Mouse (Mus musculus): Measurements from ENCODE around the gene Arhgef28. TPM values are rescaled to one million over a fixed set of nuclear protein-coding genes. Genes with fewer than 3 reads are reported as not detected.
A peak's percentile ranks its signal among the peaks of the same experiment; 100 is the strongest.

Gene Arhgef28
- polyA plus RNA-seq, 1 experiment from 2014 or later = 26.1 TPM

DNA sequence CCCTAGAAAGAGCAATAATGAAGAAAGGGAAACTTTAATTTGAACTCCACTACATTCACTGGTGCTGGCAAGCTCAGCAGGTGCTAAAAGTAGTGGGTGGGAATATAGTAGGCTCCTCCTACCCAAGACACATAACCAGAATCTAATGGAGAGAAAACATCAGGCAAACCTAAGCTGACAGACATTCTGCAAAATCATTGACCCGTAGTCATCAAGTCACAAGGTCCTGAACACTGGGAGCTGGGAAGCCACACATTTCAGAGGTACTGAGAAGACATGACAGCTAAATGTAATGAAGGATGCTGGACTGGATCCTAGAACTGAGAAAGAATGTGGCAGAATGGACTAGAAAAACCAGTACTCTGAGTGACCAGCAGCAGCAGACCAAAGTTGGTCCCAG lies 24.3 kb upstream of the Arhgef28 start:
- H3K9me3 ChIP-seq (ENCODE audit: control insufficient read depth, low read length) = no peaks in the 10 kb centered on the region
- H3K4me2 ChIP-seq (replicated peaks) = no peak overlapping the region
- no peaks in the 10 kb centered on the region for H3K4me1 ChIP-seq (replicated peaks; ENCODE audit: control insufficient read depth, insufficient read depth, low read length)
- no peak overlapping the region for H3K4me3 ChIP-seq (replicated peaks; ENCODE audit: low read length)
- no peaks in the 10 kb centered on the region for H3K36me3 ChIP-seq (replicated peaks; ENCODE audit: control insufficient read depth, insufficient read depth)
- no peak overlapping the region for H3K27ac ChIP-seq
- DNase-seq (ENCODE audit: low spot score) = no peak
- WGBS = 84% methylated on average over 1 of the region's 1 CpGs
- ATAC-seq (ENCODE audit: low FRiP score) = no peak
- no peak overlapping the region for H3K9ac ChIP-seq
- no peaks in the 10 kb centered on the region for H3K27me3 ChIP-seq (ENCODE audit: control insufficient read depth, insufficient read depth, low read length)

DNA sequence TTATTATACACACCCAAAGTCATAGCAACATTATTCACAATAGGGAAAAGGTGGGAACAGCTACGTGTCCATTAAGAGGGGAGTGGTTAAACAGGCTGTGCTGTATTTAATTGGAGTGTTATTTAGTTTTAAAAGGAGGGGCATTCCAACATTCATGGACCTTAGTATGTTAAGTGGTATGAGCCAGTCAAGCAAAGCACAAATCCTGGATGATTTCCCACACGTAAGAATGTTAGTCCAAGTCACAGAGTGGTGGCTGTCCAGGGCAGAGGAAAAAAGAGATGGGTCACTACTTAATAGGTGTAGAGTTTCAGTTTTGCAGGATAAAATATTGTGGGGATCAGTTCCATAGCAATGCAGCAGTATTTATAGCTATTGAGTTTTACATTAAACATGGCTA lies 20.0 kb upstream of the Arhgef28 start:
- ATAC-seq (ENCODE audit: low FRiP score) (no peak), DNase-seq (ENCODE audit: low spot score) (no peak)
- Histone ChIP-seq H3K9me3 (ENCODE audit: control insufficient read depth, low read length) (no peaks in the 10 kb centered on the region), H3K36me3 (replicated peaks; ENCODE audit: control insufficient read depth, insufficient read depth) (no peaks in the 10 kb centered on the region), H3K4me2 (replicated peaks) (no peak overlapping the region), H3K9ac (no peak overlapping the region), H3K4me3 (replicated peaks; ENCODE audit: low read length) (no peak overlapping the region), H3K27ac (no peak overlapping the region), H3K4me1 (replicated peaks; ENCODE audit: control insufficient read depth, insufficient read depth, low read length) (no peaks in the 10 kb centered on the region), H3K27me3 (ENCODE audit: control insufficient read depth, insufficient read depth, low read length) (no peaks in the 10 kb centered on the region)
- 76% methylated on average over 2 of the region's 2 CpGs for WGBS

DNA sequence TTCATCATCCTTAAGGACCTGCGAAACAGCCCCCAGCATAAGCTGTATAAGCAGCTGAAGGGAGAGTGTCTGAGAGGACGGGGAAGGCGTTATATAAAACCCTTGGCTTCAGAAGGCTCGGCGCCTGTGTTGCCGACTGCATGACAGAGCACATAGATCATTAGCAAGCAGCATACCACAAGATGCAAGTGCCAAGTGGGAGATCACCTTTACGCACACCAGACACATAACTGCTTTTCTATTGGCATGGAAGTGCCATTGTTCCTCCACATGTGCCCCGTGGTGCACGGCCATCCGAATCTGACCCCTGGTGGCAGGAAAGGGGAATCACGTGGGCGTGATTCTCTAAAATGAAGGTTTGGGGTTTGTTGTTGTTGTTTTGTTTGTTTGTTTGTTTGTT lies 16.6 kb upstream of the Arhgef28 start:
- Histone ChIP-seq H3K4me1 (replicated peaks; ENCODE audit: control insufficient read depth, insufficient read depth, low read length) (no peaks in the 10 kb centered on the region), H3K9me3 (ENCODE audit: control insufficient read depth, low read length) (no peaks in the 10 kb centered on the region), H3K4me3 (replicated peaks; ENCODE audit: low read length) (no peak overlapping the region), H3K4me2 (replicated peaks) (0 out of 2 replicates have a peak overlapping the region, but pooled peaks have one; percentile 13), H3K27ac (no peak overlapping the region), H3K27me3 (ENCODE audit: control insufficient read depth, insufficient read depth, low read length) (no peaks in the 10 kb centered on the region), H3K36me3 (replicated peaks; ENCODE audit: control insufficient read depth, insufficient read depth) (no peaks in the 10 kb centered on the region), H3K9ac (no peak overlapping the region)
- ATAC-seq (ENCODE audit: low FRiP score) = peak; percentile 62; the same call in 1 of the 2 replicates
- WGBS = 30% methylated on average over 12 of the region's 12 CpGs
- DNase-seq (ENCODE audit: low spot score) = peak; percentile 47

DNA sequence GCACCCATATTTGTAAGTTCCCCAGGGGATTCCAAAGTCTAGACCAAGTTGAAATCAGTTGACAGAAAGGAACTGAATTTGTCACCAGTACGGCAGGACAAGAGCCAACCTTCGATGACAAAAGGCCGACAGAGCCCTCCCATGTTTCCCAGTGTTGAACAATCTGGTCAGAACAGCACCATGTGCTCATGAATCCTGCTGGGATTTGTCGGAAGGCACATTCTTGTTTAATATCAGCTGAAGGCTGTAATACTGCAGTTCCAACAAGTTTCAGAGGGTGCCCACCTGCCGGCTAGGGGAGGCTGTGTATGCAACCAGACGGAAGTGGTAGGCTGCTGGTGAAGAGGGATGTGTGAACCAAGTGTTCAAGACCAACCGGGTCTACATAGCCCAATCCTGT lies 3.9 kb upstream of the Arhgef28 start:
- Histone ChIP-seq H3K9me3 (ENCODE audit: control insufficient read depth, low read length) (no peaks in the 10 kb centered on the region), H3K4me3 (replicated peaks; ENCODE audit: low read length) (no peak overlapping the region), H3K4me2 (replicated peaks) (no peak overlapping the region), H3K4me1 (replicated peaks; ENCODE audit: control insufficient read depth, insufficient read depth, low read length) (0 out of 2 replicates have a peak, but pooled peaks cover 5% of the 10 kb centered on the region), H3K36me3 (replicated peaks; ENCODE audit: control insufficient read depth, insufficient read depth) (no peaks in the 10 kb centered on the region), H3K27ac (no peak overlapping the region), H3K27me3 (ENCODE audit: control insufficient read depth, insufficient read depth, low read length) (peaks cover 4% of the 10 kb centered on the region; the same call in 1 of the 2 replicates), H3K9ac (no peak overlapping the region)
- no peak for ATAC-seq (ENCODE audit: low FRiP score)
- no peak for DNase-seq (ENCODE audit: low spot score)
- WGBS = 82% methylated on average over 7 of the region's 7 CpGs

DNA sequence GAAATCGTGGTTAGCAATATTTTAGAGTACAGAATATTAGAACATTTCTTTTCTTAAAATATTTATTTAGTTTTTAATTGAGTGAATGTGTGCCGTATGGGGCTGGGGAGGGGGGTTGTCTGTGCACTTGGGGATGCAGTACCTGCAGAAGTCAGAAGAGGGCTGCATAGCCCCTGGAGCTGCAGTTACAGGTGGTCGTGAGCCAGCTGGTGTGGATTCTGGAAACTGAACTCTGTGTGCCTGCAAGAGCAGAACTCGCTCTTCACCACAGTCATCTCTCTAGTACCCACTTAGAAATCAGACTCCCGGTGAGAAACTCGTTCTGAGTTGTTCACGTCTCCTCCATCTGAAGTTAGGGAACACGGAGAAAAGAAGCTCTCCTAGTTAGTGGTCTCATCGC lies 2.6 kb upstream of the Arhgef28 start:
- H3K4me3 ChIP-seq (replicated peaks; ENCODE audit: low read length) = no peak overlapping the region
- peaks cover 4% of the 10 kb centered on the region; the same call in 1 of the 2 replicates for H3K27me3 ChIP-seq (ENCODE audit: control insufficient read depth, insufficient read depth, low read length)
- H3K4me1 ChIP-seq (replicated peaks; ENCODE audit: control insufficient read depth, insufficient read depth, low read length) = 0 out of 2 replicates have a peak, but pooled peaks cover 5% of the 10 kb centered on the region
- WGBS = 42% methylated on average over 9 of the region's 9 CpGs
- no peaks in the 10 kb centered on the region for H3K9me3 ChIP-seq (ENCODE audit: control insufficient read depth, low read length)
- H3K27ac ChIP-seq = no peak overlapping the region
- H3K9ac ChIP-seq = no peak overlapping the region
- H3K4me2 ChIP-seq (replicated peaks) = no peak overlapping the region
- no peak for DNase-seq (ENCODE audit: low spot score)
- no peaks in the 10 kb centered on the region for H3K36me3 ChIP-seq (replicated peaks; ENCODE audit: control insufficient read depth, insufficient read depth)
- no peak for ATAC-seq (ENCODE audit: low FRiP score)

DNA sequence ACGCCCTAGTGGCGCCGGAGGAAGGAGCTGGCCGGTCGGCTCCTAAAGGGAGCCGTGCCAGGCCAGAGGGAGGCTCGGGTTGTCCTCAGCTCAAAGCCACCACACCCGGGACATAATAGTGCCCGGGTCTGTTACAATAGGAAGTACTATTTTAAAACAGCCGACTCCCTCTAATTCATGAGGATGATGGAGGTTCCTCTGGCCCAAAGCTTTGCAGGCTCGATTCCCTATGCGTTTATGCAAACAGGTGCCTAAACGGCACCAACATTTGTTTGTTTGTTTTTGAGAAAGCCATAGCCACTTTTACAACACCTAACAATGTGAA lies 269 bp upstream of the Arhgef28 start:
- ATAC-seq (ENCODE audit: low FRiP score) (no peak), DNase-seq (ENCODE audit: low spot score) (no peak)
- H3K4me2 ChIP-seq (replicated peaks) = peak overlapping the region; percentile 95
- H3K36me3 ChIP-seq (replicated peaks; ENCODE audit: control insufficient read depth, insufficient read depth) = no peaks in the 10 kb centered on the region
- peak overlapping the region; percentile 53 for H3K4me3 ChIP-seq (replicated peaks; ENCODE audit: low read length)
- H3K9me3 ChIP-seq (ENCODE audit: control insufficient read depth, low read length) = no peaks in the 10 kb centered on the region
- H3K9ac ChIP-seq = peak overlapping the region; percentile 81
- H3K4me1 ChIP-seq (replicated peaks; ENCODE audit: control insufficient read depth, insufficient read depth, low read length) = 0 out of 2 replicates have a peak, but pooled peaks cover 5% of the 10 kb centered on the region
- peaks cover 4% of the 10 kb centered on the region; the same call in 1 of the 2 replicates for H3K27me3 ChIP-seq (ENCODE audit: control insufficient read depth, insufficient read depth, low read length)
- peak overlapping the region; percentile 71 for H3K27ac ChIP-seq
- WGBS = 3% methylated on average over 13 of the region's 13 CpGs

DNA sequence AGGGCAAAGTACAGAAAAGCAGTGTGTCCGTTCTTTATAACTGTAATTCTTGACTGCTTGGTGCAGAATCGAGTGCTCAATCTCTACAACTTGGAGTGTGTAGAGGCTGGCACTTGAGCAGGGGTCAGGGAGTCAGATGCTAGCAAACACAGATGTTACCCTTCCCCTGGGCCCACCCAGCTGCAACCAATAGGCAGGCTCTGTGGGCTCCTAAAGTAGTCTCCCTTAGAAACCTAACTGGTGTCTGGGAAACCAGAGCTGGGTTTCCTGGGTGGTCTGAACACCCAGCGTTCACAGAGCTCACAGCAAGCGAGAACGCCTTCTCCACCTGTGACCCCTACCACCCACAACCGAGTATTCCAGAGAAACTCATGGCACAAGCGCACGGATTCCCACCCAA lies 1.1 kb downstream of the Arhgef28 start:
- 27% methylated on average over 8 of the region's 8 CpGs for WGBS
- Histone ChIP-seq H3K4me3 (replicated peaks; ENCODE audit: low read length) (peak overlapping the region; percentile 53), H3K36me3 (replicated peaks; ENCODE audit: control insufficient read depth, insufficient read depth) (no peaks in the 10 kb centered on the region), H3K27ac (no peak overlapping the region; the same call in 1 of the 2 replicates), H3K9me3 (ENCODE audit: control insufficient read depth, low read length) (no peaks in the 10 kb centered on the region), H3K4me2 (replicated peaks) (peak overlapping the region; percentile 95), H3K27me3 (ENCODE audit: control insufficient read depth, insufficient read depth, low read length) (peaks cover 4% of the 10 kb centered on the region; the same call in 1 of the 2 replicates), H3K9ac (peak overlapping the region; percentile 81; the same call in 1 of the 2 replicates), H3K4me1 (replicated peaks; ENCODE audit: control insufficient read depth, insufficient read depth, low read length) (0 out of 2 replicates have a peak, but pooled peaks cover 5% of the 10 kb centered on the region)
- DNase-seq (ENCODE audit: low spot score) (no peak), ATAC-seq (ENCODE audit: low FRiP score) (no peak)

DNA sequence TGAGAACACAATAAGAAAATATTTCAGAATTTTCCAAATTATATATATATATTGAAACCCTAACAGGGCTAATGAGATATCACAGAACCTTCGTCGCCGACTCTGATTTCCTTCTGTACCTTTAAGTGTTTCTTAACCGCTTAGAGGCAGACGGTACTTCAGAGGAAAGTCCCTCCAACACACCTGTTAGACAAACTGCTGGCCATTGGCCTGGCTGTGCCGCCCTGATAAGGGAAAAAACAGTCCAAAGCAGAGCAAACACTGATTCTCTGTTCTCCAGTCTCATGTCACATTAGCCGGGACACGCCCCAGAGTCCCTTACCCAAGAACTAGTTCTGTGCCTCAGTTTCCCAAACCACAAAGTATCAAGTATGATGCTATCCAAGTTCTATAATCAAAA lies 1.9 kb downstream of the Arhgef28 start:
- Histone ChIP-seq H3K36me3 (replicated peaks; ENCODE audit: control insufficient read depth, insufficient read depth) (no peaks in the 10 kb centered on the region), H3K4me3 (replicated peaks; ENCODE audit: low read length) (no peak overlapping the region), H3K9me3 (ENCODE audit: control insufficient read depth, low read length) (no peaks in the 10 kb centered on the region), H3K27me3 (ENCODE audit: control insufficient read depth, insufficient read depth, low read length) (peaks cover 4% of the 10 kb centered on the region; the same call in 1 of the 2 replicates), H3K27ac (no peak overlapping the region), H3K4me2 (replicated peaks) (no peak overlapping the region), H3K9ac (no peak overlapping the region), H3K4me1 (replicated peaks; ENCODE audit: control insufficient read depth, insufficient read depth, low read length) (0 out of 2 replicates have a peak, but pooled peaks cover 5% of the 10 kb centered on the region)
- DNase-seq (ENCODE audit: low spot score) = no peak
- no peak for ATAC-seq (ENCODE audit: low FRiP score)
- 93% methylated on average over 8 of the region's 8 CpGs for WGBS

DNA sequence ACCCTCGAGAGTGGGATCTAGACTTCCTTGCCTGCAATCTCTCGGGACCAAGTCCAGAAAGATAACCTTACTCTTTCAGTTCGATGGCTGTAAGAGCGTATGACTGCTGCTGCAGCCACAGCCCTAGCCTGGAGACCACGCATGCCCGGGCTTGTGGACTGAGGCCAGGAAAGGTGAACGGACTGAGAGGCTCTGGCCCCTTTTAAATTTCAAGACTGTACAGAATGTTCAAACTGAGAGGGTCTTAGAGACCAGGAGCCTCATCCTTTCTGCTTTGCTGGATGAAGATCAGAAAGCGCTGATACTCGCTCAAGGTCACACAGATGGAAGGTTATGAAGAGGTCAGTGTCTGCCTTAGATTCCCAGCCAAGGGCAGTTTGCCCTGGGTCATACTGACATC lies 4.8 kb downstream of the Arhgef28 start:
- no peak for DNase-seq (ENCODE audit: low spot score)
- Histone ChIP-seq H3K4me2 (replicated peaks) (no peak overlapping the region), H3K9me3 (ENCODE audit: control insufficient read depth, low read length) (no peaks in the 10 kb centered on the region), H3K9ac (no peak overlapping the region), H3K36me3 (replicated peaks; ENCODE audit: control insufficient read depth, insufficient read depth) (no peaks in the 10 kb centered on the region), H3K4me1 (replicated peaks; ENCODE audit: control insufficient read depth, insufficient read depth, low read length) (0 out of 2 replicates have a peak, but pooled peaks cover under 1% of the 10 kb centered on the region), H3K27ac (no peak overlapping the region), H3K27me3 (ENCODE audit: control insufficient read depth, insufficient read depth, low read length) (no peaks in the 10 kb centered on the region; the same call in 1 of the 2 replicates), H3K4me3 (replicated peaks; ENCODE audit: low read length) (no peak overlapping the region)
- WGBS = 61% methylated on average over 9 of the region's 9 CpGs
- no peak for ATAC-seq (ENCODE audit: low FRiP score)

DNA sequence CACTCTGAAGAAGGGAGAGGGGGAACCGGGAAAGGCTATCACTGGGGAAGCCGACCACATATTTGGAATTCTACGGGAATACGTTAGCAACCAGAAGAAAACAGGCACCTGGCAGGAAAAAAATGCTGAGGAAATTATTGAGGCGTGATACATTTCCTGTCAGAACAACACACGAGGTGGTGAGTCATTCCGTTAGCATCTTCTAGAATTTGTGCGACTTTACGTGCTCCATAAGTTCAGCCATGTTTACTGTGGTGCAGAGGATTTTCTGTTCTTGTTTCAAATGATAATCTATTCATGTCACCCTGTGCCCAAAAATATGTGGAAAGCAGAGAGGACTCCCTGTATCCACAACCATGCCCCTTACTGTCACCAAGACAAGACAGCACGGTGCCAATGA lies 13.6 kb downstream of the Arhgef28 start:
- Histone ChIP-seq H3K9ac (no peak overlapping the region), H3K4me1 (replicated peaks; ENCODE audit: control insufficient read depth, insufficient read depth, low read length) (no peaks in the 10 kb centered on the region), H3K4me3 (replicated peaks; ENCODE audit: low read length) (no peak overlapping the region), H3K9me3 (ENCODE audit: control insufficient read depth, low read length) (no peaks in the 10 kb centered on the region), H3K27ac (no peak overlapping the region), H3K36me3 (replicated peaks; ENCODE audit: control insufficient read depth, insufficient read depth) (no peaks in the 10 kb centered on the region), H3K27me3 (ENCODE audit: control insufficient read depth, insufficient read depth, low read length) (no peaks in the 10 kb centered on the region), H3K4me2 (replicated peaks) (no peak overlapping the region)
- ATAC-seq (ENCODE audit: low FRiP score) = no peak
- DNase-seq (ENCODE audit: low spot score) = no peak
- 79% methylated on average over 10 of the region's 10 CpGs for WGBS

All from hindbrain, embryonic 14.5 days (tissue).